Mouse (Mus musculus) limb, embryonic 14.5 days (tissue): ENCODE measurements around the gene Gm20521. TPM values are rescaled to one million over a fixed set of nuclear protein-coding genes. Genes with fewer than 3 reads are reported as not detected.

Experiments
- ATAC-seq: fragments of 200-750 bp; cut with Nextera tagmentation; 2 replicates; pipeline ENCODE4 v1.8.0; 2017; ENCODE audit warnings: low read depth, moderate number of reproducible peaks, moderate TSS enrichment; ENCODE audit not compliant: low FRiP score
- DNase-seq: peaks from one replicate; pipeline ENCODE4 v3.0.0-alpha.2; 2015; ENCODE audit warnings: low spot score
- H3K27ac ChIP-seq: fragments of 300-500 bp; sonication (generic); replicated peaks from 2 replicates; pipeline ENCODE4 v1.5.1; 2014; ENCODE audit warnings: low read depth, mild to moderate bottlenecking, low read length, moderate library complexity, mixed read lengths
- H3K27me3 ChIP-seq: fragments of 300-500 bp; sonication (generic); 2 replicates; pipeline ENCODE4 v1.6.1; 2014; ENCODE audit warnings: low read length, mixed read lengths; ENCODE audit not compliant: control insufficient read depth, insufficient read depth
- H3K36me3 ChIP-seq: fragments of 300-500 bp; sonication (generic); 2 replicates; pipeline ENCODE4 v1.6.1; 2014; ENCODE audit warnings: mild to moderate bottlenecking, low read length, moderate library complexity, mixed read lengths; ENCODE audit not compliant: control insufficient read depth, insufficient read depth
- H3K4me1 ChIP-seq: fragments of 300-500 bp; sonication (generic); 2 replicates; pipeline ENCODE4 v1.6.1; 2014; ENCODE audit warnings: antibody characterized with exemption, low read length, mixed read lengths; ENCODE audit not compliant: control insufficient read depth, insufficient read depth
- H3K4me2 ChIP-seq: fragments of 300-500 bp; sonication (generic); replicated peaks from 2 replicates; pipeline ENCODE4 v1.6.1; 2014; ENCODE audit warnings: low read depth, mild to moderate bottlenecking, low read length, moderate library complexity; ENCODE audit not compliant: severe bottlenecking
- H3K4me3 ChIP-seq: fragments of 300-500 bp; sonication (generic); replicated peaks from 2 replicates; pipeline ENCODE4 v1.5.1; 2014; ENCODE audit warnings: low read length
- H3K9ac ChIP-seq: fragments of 300-500 bp; sonication (generic); 2 replicates; pipeline ENCODE4 v1.6.1; 2014; ENCODE audit warnings: mild to moderate bottlenecking, low read depth, low read length, moderate library complexity; ENCODE audit not compliant: severe bottlenecking
- H3K9me3 ChIP-seq: fragments of 300-500 bp; sonication (generic); 2 replicates; pipeline ENCODE4 v1.6.1; 2016; ENCODE audit warnings: low read length; ENCODE audit not compliant: control insufficient read depth
- POLR2A ChIP-seq: fragments of 200-500 bp; IDR thresholded peaks from 2 replicates; pipeline ENCODE4 v1.8.0; 2012; ENCODE audit warnings: inconsistent platforms, mild to moderate bottlenecking, moderate library complexity, borderline replicate concordance; ENCODE audit not compliant: insufficient read depth, insufficient read length; ENCODE audit errors: extremely low read depth
- WGBS: fragments of 180-500 bp; shearing (Covaris S2); extraction: QIAGEN DNeasy Blood & Tissue Kit; methylation state at CpG from one replicate; pipeline ENCODE4 v1.1.7; 2014; 5-methylcytosine and 5-hydroxymethylcytosine counted together
- polyA plus RNA-seq, 2 experiments: library from polyadenylated mRNA; depleted of rRNA in 1 of 2; stranded (reverse) in 1 of 2; unstranded in 1 of 2; fragments of >200 nt; fragmentation: Nextera tagmentation in 1 of 2; extraction: Ambion mirVana in 1 of 2; gene quantifications; 2 replicates each; pipeline versions ENCODE4 v1.2.1 to v1.2.3; 2012 to 2014

The Gm20521 gene
- polyA plus RNA-seq, 2 experiments = 0.16 TPM; not detected in 1

GRCm38 (mm10) chr14:54866936-54867335 lies 16.3 kb upstream of the Gm20521 start:
- no peak overlapping the region for H3K4me3 ChIP-seq
- no peak for ATAC-seq
- H3K27me3 ChIP-seq = no peaks in the 10 kb centered on the region
- no peak for DNase-seq
- no peaks in the 10 kb centered on the region for H3K36me3 ChIP-seq
- WGBS = 61% methylated on average over 5 of the region's 5 CpGs
- no peak overlapping the region for H3K27ac ChIP-seq
- no peak overlapping the region for H3K9ac ChIP-seq
- TF ChIP-seq POLR2A = no peak
- no peak overlapping the region for H3K4me2 ChIP-seq
- H3K4me1 ChIP-seq = no peaks in the 10 kb centered on the region; the same call in 1 of the 2 replicates
- H3K9me3 ChIP-seq = no peaks in the 10 kb centered on the region

GRCm38 (mm10) chr14:54868026-54868425 lies 15.2 kb upstream of the Gm20521 start:
- H3K4me2 ChIP-seq = no peak overlapping the region
- no peak for TF ChIP-seq POLR2A
- no peak overlapping the region for H3K4me3 ChIP-seq
- H3K9me3 ChIP-seq = no peaks in the 10 kb centered on the region
- H3K27ac ChIP-seq = no peak overlapping the region
- 78% methylated on average over 4 of the region's 4 CpGs for WGBS
- H3K9ac ChIP-seq = no peak overlapping the region
- H3K27me3 ChIP-seq = no peaks in the 10 kb centered on the region
- H3K36me3 ChIP-seq = no peaks in the 10 kb centered on the region
- ATAC-seq = no peak
- DNase-seq = no peak
- no peaks in the 10 kb centered on the region; the same call in 1 of the 2 replicates for H3K4me1 ChIP-seq

DNA sequence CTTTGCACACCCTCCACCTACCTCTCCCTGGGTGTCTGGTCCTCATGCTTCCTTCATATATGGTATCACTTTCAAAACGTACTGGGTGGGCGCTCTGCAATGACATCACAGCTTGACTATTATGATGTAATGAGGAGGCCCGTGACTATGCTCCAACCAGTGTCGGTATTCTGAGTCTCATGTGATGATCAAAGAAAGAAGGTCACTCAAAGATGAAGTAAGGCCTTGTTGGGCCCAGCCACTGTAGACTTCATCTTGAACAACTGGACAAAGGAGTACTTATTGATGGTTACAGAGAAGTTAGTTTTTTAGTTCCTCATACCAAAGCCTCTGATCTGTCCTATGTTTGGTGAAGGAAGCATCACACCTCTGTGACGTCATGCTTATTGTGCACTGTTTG lies 12.4 kb upstream of the Gm20521 start, which contains the start of gene Homez:
Gene Homez, minus strand, starts transcription at position 101 of the 400 bp plus-strand sequence.
- H3K4me2 ChIP-seq = no peak within 1 kb of the TSS
- H3K36me3 ChIP-seq = no peaks in the 10 kb centered on the region
- H3K9me3 ChIP-seq = no peaks in the 10 kb centered on the region
- H3K27me3 ChIP-seq = 0 out of 2 replicates have a peak, but pooled peaks cover 5% of the 10 kb centered on the region
- H3K27ac ChIP-seq = no peak within 1 kb of the TSS
- DNase-seq = no peak
- no peak for ATAC-seq
- no peak within 1 kb of the TSS for H3K4me3 ChIP-seq
- WGBS = 85% methylated on average over 5 of the region's 5 CpGs
- no peak for TF ChIP-seq POLR2A
- peaks cover 3% of the 10 kb centered on the region; the same call in 1 of the 2 replicates for H3K4me1 ChIP-seq
- no peak within 1 kb of the TSS for H3K9ac ChIP-seq

DNA sequence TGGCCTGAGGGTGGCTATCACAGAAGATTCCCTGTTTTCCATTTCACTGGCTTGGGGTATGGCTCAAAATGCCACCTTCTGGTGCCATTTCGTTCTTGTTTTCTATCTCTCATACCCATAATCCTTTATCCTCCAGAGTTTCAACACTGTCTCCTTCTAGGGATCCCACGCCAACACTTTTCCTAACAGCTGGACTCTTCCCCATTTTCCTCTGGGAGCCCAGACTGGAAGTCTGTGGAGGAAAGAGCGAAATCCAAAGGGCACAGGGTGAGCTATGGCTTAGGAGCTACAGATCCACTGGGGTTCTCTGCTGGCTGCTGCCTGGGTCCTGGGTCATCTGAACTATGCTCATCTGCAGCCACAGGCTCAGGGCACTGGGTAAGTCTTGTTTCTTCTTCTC lies 9.1 kb upstream of the Gm20521 start:
- Histone ChIP-seq H3K4me2 (no peak overlapping the region), H3K36me3 (no peaks in the 10 kb centered on the region), H3K4me1 (peaks cover 5% of the 10 kb centered on the region; the same call in 1 of the 2 replicates), H3K9me3 (no peaks in the 10 kb centered on the region), H3K27ac (no peak overlapping the region), H3K4me3 (no peak overlapping the region), H3K9ac (no peak overlapping the region), H3K27me3 (peaks cover 23% of the 10 kb centered on the region; the same call in 1 of the 2 replicates)
- no peak for ATAC-seq
- no peak for DNase-seq
- WGBS = 69% methylated on average over 3 of the region's 3 CpGs
- no peak for TF ChIP-seq POLR2A

GRCm38 (mm10) chr14:54875844-54876538 lies 7.2 kb upstream of the Gm20521 start:
- ATAC-seq (peak; percentile 31; the same call in 1 of the 2 replicates), DNase-seq (no peak)
- Histone ChIP-seq H3K4me1 (peaks cover 5% of the 10 kb centered on the region; the same call in 1 of the 2 replicates), H3K27ac (0 out of 2 replicates have a peak overlapping the region, but pooled peaks have one; percentile 38), H3K27me3 (peaks cover 23% of the 10 kb centered on the region; the same call in 1 of the 2 replicates), H3K4me3 (peak overlapping the region; percentile 72), H3K9ac (peak overlapping the region; percentile 71), H3K4me2 (peak overlapping the region; percentile 98), H3K36me3 (no peaks in the 10 kb centered on the region), H3K9me3 (no peaks in the 10 kb centered on the region)
- TF ChIP-seq POLR2A = no peak
- 2% methylated on average over 36 of the region's 36 CpGs for WGBS
